Mouse (Mus musculus) hindbrain, embryonic 15.5 days (tissue): ENCODE results near the gene Chrm4. TPM values are rescaled to one million over a fixed set of nuclear protein-coding genes. Genes with fewer than 3 reads are reported as not detected.

Source experiments
- ATAC-seq: fragments of 200-750 bp; cut with Nextera tagmentation; 2 replicates; pipeline ENCODE4 v1.8.0; 2017; ENCODE audit warnings: low read depth, moderate number of reproducible peaks, moderate TSS enrichment; ENCODE audit not compliant: low FRiP score
- H3K27ac ChIP-seq: fragments of 300-500 bp; sonication (generic); replicated peaks from 2 replicates; pipeline ENCODE4 v1.5.1; 2015; ENCODE audit warnings: mild to moderate bottlenecking, inconsistent platforms
- H3K27me3 ChIP-seq: fragments of 300-500 bp; sonication (generic); 2 replicates; pipeline ENCODE4 v1.6.1; 2015; ENCODE audit warnings: control low read depth, inconsistent platforms
- H3K36me3 ChIP-seq: fragments of 300-500 bp; sonication (generic); 2 replicates; pipeline ENCODE4 v1.6.1; 2015; ENCODE audit warnings: control low read depth, inconsistent platforms
- H3K4me1 ChIP-seq: fragments of 300-500 bp; sonication (generic); replicated peaks from 2 replicates; pipeline ENCODE4 v1.6.1; 2015; ENCODE audit warnings: control low read depth, inconsistent platforms
- H3K4me2 ChIP-seq: fragments of 300-500 bp; sonication (generic); 2 replicates; pipeline ENCODE4 v1.6.1; 2015; ENCODE audit warnings: moderate library complexity, mild to moderate bottlenecking, inconsistent platforms
- H3K4me3 ChIP-seq: fragments of 300-500 bp; sonication (generic); 2 replicates; pipeline ENCODE4 v1.5.1; 2015; ENCODE audit warnings: mild to moderate bottlenecking, inconsistent platforms
- H3K9ac ChIP-seq: fragments of 300-500 bp; sonication (generic); 2 replicates; pipeline ENCODE4 v1.6.1; 2015; ENCODE audit warnings: inconsistent platforms
- H3K9me3 ChIP-seq: fragments of 300-500 bp; sonication (generic); 2 replicates; pipeline ENCODE4 v1.6.1; 2016; ENCODE audit warnings: control low read depth, inconsistent platforms
- WGBS: fragments of 180-500 bp; shearing (Covaris S2); methylation state at CpG from one replicate; pipeline ENCODE4 v1.1.7; 2015; 5-methylcytosine and 5-hydroxymethylcytosine counted together
- polyA plus RNA-seq: library from polyadenylated mRNA; unstranded; fragments of >200 nt; fragmentation: Nextera tagmentation; extraction: Ambion mirVana; gene quantifications from 2 replicates; pipeline ENCODE4 v1.2.1, GENCODE M21; 2015

Gene Chrm4
- polyA plus RNA-seq, 1 experiment from 2014 or later = 1.2 TPM

- WGBS = 69% methylated on average over 8 of the region's 8 CpGs
- ATAC-seq = no peak
- H3K4me3 ChIP-seq = no peak overlapping the region
These were observed 7.0 kb downstream of the Chrm4 start for GRCm38 (mm10) chr2:91934016-91934415.

GRCm38 (mm10) chr2:91934826-91935525 lies 7.9 kb downstream of the Chrm4 start:
- Histone ChIP-seq H3K36me3 (peaks cover 28% of the 10 kb centered on the region; the same call in 1 of the 2 replicates), H3K27ac (no peak overlapping the region), H3K9ac (no peak overlapping the region), H3K9me3 (no peaks in the 10 kb centered on the region), H3K4me3 (no peak overlapping the region), H3K27me3 (no peaks in the 10 kb centered on the region), H3K4me2 (no peak overlapping the region), H3K4me1 (peaks cover 25% of the 10 kb centered on the region)
- ATAC-seq = no peak
- 86% methylated on average over 9 of the region's 9 CpGs for WGBS

More at GRCm38 (mm10) chr2:91934016-91934415, 7.0 kb downstream of the Chrm4 start:
- H3K9ac ChIP-seq = no peak overlapping the region
- H3K9me3 ChIP-seq = no peaks in the 10 kb centered on the region
- peaks cover 28% of the 10 kb centered on the region for H3K4me1 ChIP-seq
- H3K4me2 ChIP-seq = no peak overlapping the region
- H3K27me3 ChIP-seq = no peaks in the 10 kb centered on the region
- H3K36me3 ChIP-seq = peaks cover 22% of the 10 kb centered on the region; the same call in 1 of the 2 replicates
- no peak overlapping the region for H3K27ac ChIP-seq

GRCm38 (mm10) chr2:91936154-91936553 lies 9.1 kb downstream of the Chrm4 start:
- Histone ChIP-seq H3K27ac (no peak overlapping the region), H3K9me3 (no peaks in the 10 kb centered on the region), H3K27me3 (no peaks in the 10 kb centered on the region), H3K36me3 (peaks cover 29% of the 10 kb centered on the region; the same call in 1 of the 2 replicates), H3K4me2 (no peak overlapping the region), H3K4me1 (peaks cover 13% of the 10 kb centered on the region), H3K4me3 (no peak overlapping the region), H3K9ac (no peak overlapping the region)
- WGBS = 89% methylated on average over 7 of the region's 7 CpGs
- no peak for ATAC-seq

- H3K4me3 ChIP-seq = no peak overlapping the region
- WGBS = 85% methylated on average over 15 of the region's 15 CpGs
- H3K27ac ChIP-seq = no peak overlapping the region
- H3K27me3 ChIP-seq = no peaks in the 10 kb centered on the region
- H3K9ac ChIP-seq = no peak overlapping the region
- no peak for ATAC-seq
- H3K4me1 ChIP-seq = no peaks in the 10 kb centered on the region; the same call in 1 of the 2 replicates
- peaks cover 29% of the 10 kb centered on the region; the same call in 1 of the 2 replicates for H3K36me3 ChIP-seq
- no peaks in the 10 kb centered on the region for H3K9me3 ChIP-seq
- no peak overlapping the region for H3K4me2 ChIP-seq
These were observed 12.4 kb downstream of the Chrm4 start for GRCm38 (mm10) chr2:91939303-91939935.

- Histone ChIP-seq H3K27me3 (no peaks in the 10 kb centered on the region), H3K4me2 (no peak overlapping the region), H3K4me3 (no peak overlapping the region), H3K36me3 (peaks cover 21% of the 10 kb centered on the region; the same call in 1 of the 2 replicates), H3K9me3 (no peaks in the 10 kb centered on the region), H3K27ac (no peak overlapping the region), H3K4me1 (peaks cover 13% of the 10 kb centered on the region), H3K9ac (no peak overlapping the region)
- ATAC-seq = no peak
- WGBS = 73% methylated on average over 6 of the region's 6 CpGs
These were observed 15.3 kb downstream of the Chrm4 start for GRCm38 (mm10) chr2:91942356-91942755.

- Histone ChIP-seq H3K4me2 (no peak overlapping the region), H3K9ac (no peak overlapping the region), H3K27ac (no peak overlapping the region), H3K36me3 (peaks cover 4% of the 10 kb centered on the region; the same call in 1 of the 2 replicates), H3K27me3 (no peaks in the 10 kb centered on the region), H3K4me3 (no peak overlapping the region), H3K4me1 (peaks cover 26% of the 10 kb centered on the region), H3K9me3 (no peaks in the 10 kb centered on the region)
- peak; percentile 62; the same call in 1 of the 2 replicates for ATAC-seq
- WGBS = 49% methylated on average over 13 of the region's 13 CpGs
These were observed 17.3 kb downstream of the Chrm4 start for GRCm38 (mm10) chr2:91944170-91944950.

GRCm38 (mm10) chr2:91945483-91945882 lies 18.4 kb downstream of the Chrm4 start, which contains the start of gene Gm9821:
Gene Gm9821 (plus strand): TSS chr2:91945703.
- H3K27me3 ChIP-seq = no peaks in the 10 kb centered on the region
- H3K4me3 ChIP-seq = no peak within 1 kb of the TSS
- WGBS = 84% methylated on average over 18 of the region's 18 CpGs
- peaks cover 37% of the 10 kb centered on the region for H3K4me1 ChIP-seq
- no peaks in the 10 kb centered on the region for H3K9me3 ChIP-seq
- no peak within 1 kb of the TSS for H3K9ac ChIP-seq
- H3K27ac ChIP-seq = no peak within 1 kb of the TSS; the same call in 1 of the 2 replicates
- no peak for ATAC-seq
- no peak within 1 kb of the TSS for H3K4me2 ChIP-seq
- no peaks in the 10 kb centered on the region for H3K36me3 ChIP-seq

GRCm38 (mm10) chr2:91946836-91947235 lies 19.8 kb downstream of the Chrm4 start:
- Histone ChIP-seq H3K4me2 (no peak overlapping the region), H3K9ac (no peak overlapping the region), H3K4me1 (peaks cover 41% of the 10 kb centered on the region), H3K9me3 (no peaks in the 10 kb centered on the region), H3K36me3 (no peaks in the 10 kb centered on the region), H3K4me3 (no peak overlapping the region), H3K27me3 (no peaks in the 10 kb centered on the region), H3K27ac (peak overlapping the region; percentile 28)
- WGBS = 56% methylated on average over 6 of the region's 6 CpGs
- ATAC-seq = no peak

GRCm38 (mm10) chr2:91947397-91948150 lies 20.5 kb downstream of the Chrm4 start:
- peaks cover 41% of the 10 kb centered on the region for H3K4me1 ChIP-seq
- WGBS = 43% methylated on average over 11 of the region's 11 CpGs
- H3K27me3 ChIP-seq = no peaks in the 10 kb centered on the region
- ATAC-seq = 0 out of 2 replicates have a peak, but pooled peaks have one; percentile 25
- H3K4me2 ChIP-seq = no peak overlapping the region
- no peaks in the 10 kb centered on the region for H3K36me3 ChIP-seq
- no peak overlapping the region for H3K9ac ChIP-seq
- no peaks in the 10 kb centered on the region for H3K9me3 ChIP-seq
- H3K27ac ChIP-seq = peak overlapping the region; percentile 28
- H3K4me3 ChIP-seq = no peak overlapping the region

GRCm38 (mm10) chr2:91948151-91948509 lies 21.1 kb downstream of the Chrm4 start:
- no peak for ATAC-seq
- Histone ChIP-seq H3K36me3 (no peaks in the 10 kb centered on the region), H3K9ac (no peak overlapping the region), H3K4me2 (no peak overlapping the region), H3K27ac (peak overlapping the region; percentile 28; the same call in 1 of the 2 replicates), H3K9me3 (no peaks in the 10 kb centered on the region), H3K4me3 (no peak overlapping the region), H3K27me3 (no peaks in the 10 kb centered on the region), H3K4me1 (peaks cover 41% of the 10 kb centered on the region)
- WGBS = 75% methylated on average over 6 of the region's 6 CpGs

- H3K27ac ChIP-seq = no peak overlapping the region
- H3K4me2 ChIP-seq = no peak overlapping the region
- 63% methylated on average over 3 of the region's 3 CpGs for WGBS
- H3K9ac ChIP-seq = no peak overlapping the region
- no peaks in the 10 kb centered on the region for H3K9me3 ChIP-seq
- H3K4me1 ChIP-seq = peaks cover 45% of the 10 kb centered on the region
- H3K36me3 ChIP-seq = no peaks in the 10 kb centered on the region
- no peaks in the 10 kb centered on the region for H3K27me3 ChIP-seq
- no peak overlapping the region for H3K4me3 ChIP-seq
- ATAC-seq = no peak
These were observed 21.8 kb downstream of the Chrm4 start for GRCm38 (mm10) chr2:91948792-91949241.
